Mouse (Mus musculus) layer of hippocampus, adult 2 months (tissue): ENCODE data around the gene Il1rn. TPM values are rescaled to one million over a fixed set of nuclear protein-coding genes. Genes with fewer than 3 reads are reported as not detected.
A peak's percentile ranks its signal among the peaks of the same experiment; 100 is the strongest.

Experiments
- DNase-seq, 2 experiments: peaks; one replicate each; pipeline ENCODE4 v3.0.0; 2022; ENCODE audit warnings: low spot score in 2 of 2
- H3K27ac ChIP-seq: fragments of 200-600 bp; 2 replicates; pipeline ENCODE4 v1.8.1; 2022
- H3K4me3 ChIP-seq: fragments of 200-600 bp; 2 replicates; pipeline ENCODE4 v1.8.1; 2022; ENCODE audit warnings: mild to moderate bottlenecking
- CTCF ChIP-seq: fragments of 200-600 bp; conservative IDR thresholded peaks from 2 replicates; pipeline ENCODE4 v1.8.1; 2022; ENCODE audit warnings: antibody characterized with exemption, mild to moderate bottlenecking, moderate library complexity
- total RNA-seq, 2 experiments: library from RNA; stranded (reverse); gene quantifications; 2 replicates each; pipeline ENCODE4 v1.2.3; 2021

Il1rn gene
- total RNA-seq, 2 experiments from 2014 or later: not detected

GRCm38 (mm10) chr2:24357642-24358041, 21.0 kb downstream of the Il1rn start:
- peak; percentile 18 to 53 for DNase-seq
- no peak overlapping the region for H3K27ac ChIP-seq
- peak; percentile 84 for TF ChIP-seq CTCF
- no peak overlapping the region for H3K4me3 ChIP-seq

- Histone ChIP-seq H3K4me3 (no peak overlapping the region), H3K27ac (no peak overlapping the region)
- TF ChIP-seq CTCF: no peak
- no peak for DNase-seq
Measured at GRCm38 (mm10) chr2:24359347-24359746, 22.7 kb downstream of the Il1rn start.

- 0 out of 2 replicates have a peak, but pooled peaks have one; percentile 7 for TF ChIP-seq CTCF
- Histone ChIP-seq H3K4me3 (no peak overlapping the region), H3K27ac (no peak overlapping the region)
- no peak for DNase-seq
Measured at GRCm38 (mm10) chr2:24363818-24364217, 27.2 kb downstream of the Il1rn start.

DNA sequence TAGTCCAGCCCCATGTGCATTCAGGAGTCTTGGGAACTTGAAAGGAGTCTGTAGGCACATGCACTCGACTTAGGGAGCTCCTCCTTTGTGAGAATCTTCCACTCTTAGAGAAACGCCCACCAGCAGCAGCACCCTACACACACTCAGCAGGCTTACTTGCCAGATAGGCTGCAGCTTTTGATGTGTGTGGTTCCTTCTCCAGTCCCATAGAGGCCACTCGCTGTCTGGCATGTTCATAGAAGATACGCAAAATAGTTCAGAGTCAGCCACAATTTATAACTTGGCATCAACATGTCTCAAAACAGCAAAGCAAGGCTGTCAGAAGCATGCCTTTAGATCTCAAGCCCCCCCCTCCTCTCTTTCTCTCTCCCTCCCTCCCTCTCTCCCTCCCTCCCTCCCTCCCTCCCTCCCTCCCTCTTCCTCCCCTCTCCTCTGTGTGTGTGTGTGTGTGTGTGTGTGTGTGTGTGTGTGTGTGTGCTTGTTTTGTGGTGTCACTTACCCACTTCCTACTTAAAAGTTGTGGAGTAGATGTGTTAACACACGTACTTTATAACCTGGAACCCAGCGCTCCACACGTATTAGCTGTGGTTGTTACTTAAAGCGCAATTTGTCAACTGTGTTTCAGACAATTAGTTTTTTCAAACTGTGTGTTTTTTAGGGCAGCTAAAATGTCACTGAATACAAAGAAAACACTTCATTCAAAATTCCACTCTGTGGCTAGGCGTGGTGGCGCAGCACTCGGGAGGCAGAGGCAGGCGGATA, 29.7 kb downstream of the Il1rn start:
- no peak for DNase-seq
- no peak overlapping the region for H3K4me3 ChIP-seq
- no peak overlapping the region for H3K27ac ChIP-seq
- no peak for TF ChIP-seq CTCF

DNA sequence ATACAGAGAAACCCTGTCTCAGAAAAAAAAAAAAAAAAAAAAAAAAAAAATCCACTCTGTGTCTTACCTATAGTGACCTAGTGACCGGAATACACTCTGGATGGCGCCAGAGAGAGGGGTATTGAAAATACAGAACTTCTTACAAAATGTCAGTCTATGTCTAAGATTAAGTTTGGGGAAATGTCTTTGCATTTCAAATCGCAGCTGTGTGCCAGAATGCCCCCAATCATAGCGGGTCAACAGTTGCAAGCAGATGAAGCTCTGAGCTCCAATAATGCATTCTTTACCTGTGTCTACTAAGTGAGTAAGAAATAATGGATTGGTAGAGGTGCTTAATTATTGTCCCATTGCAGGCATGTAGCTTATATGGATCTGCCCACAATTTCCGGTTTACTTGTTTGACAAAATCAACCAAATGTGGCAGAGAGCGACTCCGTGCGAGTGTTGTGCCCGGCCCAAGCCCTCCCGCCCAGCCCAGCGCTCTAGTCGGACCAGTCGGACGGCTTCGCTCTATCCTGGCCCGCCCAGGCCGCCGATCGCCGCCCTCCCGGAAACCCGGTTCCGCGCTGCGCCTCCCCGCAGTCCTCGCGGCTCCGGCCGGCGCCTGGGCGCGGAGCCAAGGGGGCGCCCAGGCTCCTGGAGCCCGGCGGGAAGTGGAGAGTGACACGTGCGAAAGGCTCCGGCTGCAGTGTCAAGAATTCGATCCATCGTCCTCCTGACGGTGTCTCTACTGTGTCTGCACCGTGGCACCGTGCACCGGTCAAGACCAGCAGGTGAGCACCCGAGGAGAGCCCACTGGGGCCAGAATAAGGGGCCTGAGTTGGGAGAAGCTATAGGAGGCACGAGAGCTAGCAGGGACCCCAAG, 30.6 kb downstream of the Il1rn start, which contains the start of gene Psd4:
Gene Psd4 (plus strand): TSS at position 551 of the 865 bp plus-strand sequence.
- no peak for DNase-seq
- Histone ChIP-seq H3K4me3 (peak within 1 kb of the TSS; percentile 50), H3K27ac (no peak within 1 kb of the TSS)
- TF ChIP-seq CTCF: peak; percentile 45

- no peak for DNase-seq
- no peak overlapping the region for H3K27ac ChIP-seq
- TF ChIP-seq CTCF: no peak
- peak overlapping the region; percentile 50; the same call in 1 of the 2 replicates for H3K4me3 ChIP-seq
Measured at GRCm38 (mm10) chr2:24367895-24368261, 31.2 kb downstream of the Il1rn start.

GRCm38 (mm10) chr2:24378747-24379450, 42.2 kb downstream of the Il1rn start:
- TF ChIP-seq CTCF: no peak
- no peak for DNase-seq
- Histone ChIP-seq H3K4me3 (no peak overlapping the region), H3K27ac (no peak overlapping the region)

DNA sequence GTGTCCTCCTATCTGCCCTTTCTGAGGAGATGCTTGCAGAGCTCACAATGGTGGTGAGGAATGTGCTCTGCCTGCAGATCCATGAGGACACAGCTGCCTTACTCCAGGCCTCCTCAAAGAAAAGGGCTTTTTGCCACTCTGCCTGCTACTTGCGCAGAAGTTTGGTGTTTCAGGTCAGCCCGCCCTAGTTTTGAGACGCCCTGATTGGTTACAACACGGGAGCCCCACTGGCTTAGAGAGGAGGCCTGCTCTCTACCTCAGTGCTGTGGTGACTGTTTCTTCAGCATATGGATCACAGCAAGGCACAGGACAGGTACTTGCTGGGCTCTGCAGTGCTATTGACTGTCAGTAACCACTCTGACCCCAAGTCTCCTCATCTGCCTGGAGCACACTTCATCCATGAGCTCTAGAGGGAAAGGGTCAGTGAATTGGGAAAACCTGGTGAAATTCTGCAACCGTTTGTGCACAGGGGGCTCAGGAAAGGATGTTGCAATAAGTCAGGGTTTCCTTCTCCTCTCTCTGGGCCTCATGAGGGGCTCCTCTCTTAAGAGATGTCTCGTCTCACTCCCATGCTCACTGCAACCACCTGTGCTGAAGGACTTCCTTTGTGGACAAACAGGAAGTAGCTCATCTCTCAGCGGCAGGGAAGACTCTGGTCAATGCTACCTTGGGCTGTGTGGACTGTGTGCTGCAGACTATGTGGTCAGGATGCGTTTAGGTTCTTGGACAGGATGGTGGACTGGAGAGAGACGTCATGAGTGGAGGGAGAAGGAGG, 46.0 kb downstream of the Il1rn start:
- no peak for TF ChIP-seq CTCF
- Histone ChIP-seq H3K4me3 (no peak overlapping the region), H3K27ac (no peak overlapping the region)
- DNase-seq: no peak

DNA sequence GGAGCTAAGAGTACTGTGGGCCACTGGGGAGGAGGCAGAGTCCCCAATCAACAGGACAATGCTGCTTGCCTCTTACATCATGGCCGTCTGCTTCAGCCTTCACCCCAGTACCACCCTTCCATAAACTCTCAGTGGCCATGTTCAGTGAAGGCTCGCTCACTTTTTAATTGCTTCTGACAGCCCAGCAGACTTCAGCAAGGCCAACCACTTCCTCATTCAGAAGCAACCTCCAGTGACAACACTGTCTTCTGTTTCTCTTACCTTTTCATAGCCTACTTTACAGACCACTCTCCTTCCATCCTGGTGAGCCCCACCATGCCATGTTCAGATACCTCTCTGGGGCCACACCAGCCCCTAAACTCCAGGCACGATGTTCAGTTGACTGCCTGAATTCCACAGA, 47.0 kb downstream of the Il1rn start:
- DNase-seq: no peak
- Histone ChIP-seq H3K4me3 (no peak overlapping the region), H3K27ac (no peak overlapping the region)
- TF ChIP-seq CTCF: no peak

- no peak for TF ChIP-seq CTCF
- no peak overlapping the region for H3K4me3 ChIP-seq
- no peak for DNase-seq
- H3K27ac ChIP-seq: no peak overlapping the region
Measured at GRCm38 (mm10) chr2:24384393-24384792, 47.7 kb downstream of the Il1rn start.

DNA sequence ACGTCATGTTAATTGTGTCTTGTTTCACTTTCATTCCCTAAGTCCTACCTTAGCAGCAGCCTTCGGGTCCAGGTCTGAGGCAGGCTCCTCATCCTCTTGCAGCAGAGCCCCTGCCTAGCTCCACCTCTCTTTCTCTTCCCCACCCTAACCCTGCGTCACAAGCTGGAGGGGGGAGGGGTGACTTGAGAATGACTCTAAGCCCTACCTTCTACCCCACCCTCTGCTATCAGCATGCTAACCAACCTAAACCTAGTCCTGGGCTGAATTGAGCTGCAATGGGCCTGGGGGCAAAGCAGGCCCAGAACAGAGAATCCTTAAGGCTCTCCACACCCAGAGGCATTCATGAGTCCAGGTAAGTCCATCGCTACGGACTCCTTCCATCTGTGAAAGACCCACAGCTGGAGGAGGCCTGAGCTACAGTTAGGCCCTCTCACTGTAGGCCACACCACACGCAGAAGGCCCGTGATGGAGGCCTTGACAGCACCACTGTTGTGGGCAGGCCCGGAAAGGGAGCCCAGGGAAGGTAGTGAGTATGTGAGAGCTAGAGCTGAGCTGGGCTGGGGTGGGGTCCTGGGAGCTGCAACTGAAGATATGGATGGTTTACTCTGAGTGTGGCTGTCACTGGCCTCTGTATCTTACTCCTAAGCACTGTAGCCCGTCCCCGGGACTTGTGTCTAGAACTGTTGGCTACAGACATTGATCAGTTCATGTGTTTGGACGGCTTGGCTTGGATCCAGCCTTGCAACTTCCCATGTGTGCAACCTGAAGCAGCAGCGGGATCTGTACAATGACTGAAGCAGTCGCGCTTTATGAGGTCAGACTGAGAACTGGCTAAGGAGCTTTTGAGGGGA, 48.7 kb downstream of the Il1rn start:
- DNase-seq: no peak
- TF ChIP-seq CTCF: no peak
- Histone ChIP-seq H3K27ac (no peak overlapping the region), H3K4me3 (no peak overlapping the region)
